Mouse (Mus musculus) lung, postnatal 0 days (tissue): Measurements from ENCODE around the gene Lars2. TPM values are rescaled to one million over a fixed set of nuclear protein-coding genes. Genes with fewer than 3 reads are reported as not detected.
A peak's percentile ranks its signal among the peaks of the same experiment; 100 is the strongest.

Source experiments
- ATAC-seq: fragments of 200-750 bp; cut with Nextera tagmentation; 2 replicates; pipeline ENCODE4 v1.8.0; 2017; ENCODE audit warnings: moderate library complexity
- DNase-seq: peaks from one replicate; pipeline ENCODE4 v3.0.0-alpha.2; 2016; ENCODE audit warnings: low spot score
- H3K27ac ChIP-seq: fragments of 300-500 bp; sonication (generic); 2 replicates; pipeline ENCODE4 v1.5.1; 2014; ENCODE audit warnings: antibody characterized with exemption, mild to moderate bottlenecking, low read length, mixed read lengths
- H3K27me3 ChIP-seq: fragments of 300-500 bp; sonication (generic); replicated peaks from 2 replicates; pipeline ENCODE4 v1.6.1; 2014; ENCODE audit warnings: low read length, mixed read lengths; ENCODE audit not compliant: insufficient read depth
- H3K36me3 ChIP-seq: fragments of 300-500 bp; sonication (generic); 2 replicates; pipeline ENCODE4 v1.6.1; 2014; ENCODE audit warnings: low read length, mixed read lengths; ENCODE audit not compliant: insufficient read depth
- H3K4me1 ChIP-seq: fragments of 300-500 bp; sonication (generic); 2 replicates; pipeline ENCODE4 v1.6.1; 2014; ENCODE audit warnings: antibody characterized with exemption, low read depth, low read length, mixed read lengths; ENCODE audit not compliant: insufficient read depth
- H3K4me2 ChIP-seq: fragments of 300-500 bp; sonication (generic); replicated peaks from 2 replicates; pipeline ENCODE4 v1.6.1; 2014; ENCODE audit warnings: low read depth, mild to moderate bottlenecking, low read length, moderate library complexity, mixed read lengths
- H3K4me3 ChIP-seq: fragments of 300-500 bp; sonication (generic); 2 replicates; pipeline ENCODE4 v1.5.1; 2014; ENCODE audit warnings: low read depth, low read length
- H3K9ac ChIP-seq: fragments of 300-500 bp; sonication (generic); replicated peaks from 2 replicates; pipeline ENCODE4 v1.6.1; 2014; ENCODE audit warnings: low read depth, mild to moderate bottlenecking
- H3K9me3 ChIP-seq: fragments of 300-500 bp; sonication (generic); 2 replicates; pipeline ENCODE4 v1.6.1; 2016; ENCODE audit warnings: low read length, mixed read lengths
- CTCF ChIP-seq: IDR thresholded peaks from 2 replicates; pipeline ENCODE4 v1.5.1; 2016; ENCODE audit warnings: antibody characterized with exemption, mild to moderate bottlenecking
- EP300 ChIP-seq: IDR thresholded peaks from 2 replicates; pipeline ENCODE4 v1.6.1; 2016; ENCODE audit warnings: antibody characterized with exemption, mild to moderate bottlenecking, control low read depth
- WGBS: fragments of 180-500 bp; shearing (Covaris S2); extraction: QIAGEN DNeasy Blood & Tissue Kit; methylation state at CpG from one replicate; pipeline ENCODE4 v1.1.7; 2014; 5-methylcytosine and 5-hydroxymethylcytosine counted together
- polyA plus RNA-seq: library from polyadenylated mRNA; unstranded; fragments of >200 nt; fragmentation: Nextera tagmentation; extraction: Ambion mirVana; gene quantifications from 2 replicates; pipeline ENCODE4 v1.2.1, GENCODE M21; 2015

The Lars2 gene
- polyA plus RNA-seq, 1 experiment from 2014 or later: 1,202 TPM

GRCm38 (mm10) chr9:123365353-123365752 lies 1.4 kb upstream of the Lars2 start:
- no peak for ATAC-seq
- Histone ChIP-seq H3K4me1 (peaks cover 3% of the 10 kb centered on the region; the same call in 1 of the 2 replicates), H3K4me2 (no peak overlapping the region), H3K9ac (no peak overlapping the region), H3K36me3 (no peaks in the 10 kb centered on the region), H3K27ac (no peak overlapping the region), H3K9me3 (no peaks in the 10 kb centered on the region), H3K27me3 (no peaks in the 10 kb centered on the region), H3K4me3 (no peak overlapping the region)
- 76% methylated on average over 1 of the region's 1 CpGs for WGBS
- no peak for DNase-seq
- TF ChIP-seq EP300: no peak
- TF ChIP-seq CTCF: no peak

GRCm38 (mm10) chr9:123365942-123366707 lies 602 bp upstream of the Lars2 start:
- H3K9me3 ChIP-seq: no peaks in the 10 kb centered on the region
- ATAC-seq: peak; percentile 42
- 34% methylated on average over 9 of the region's 9 CpGs for WGBS
- no peak overlapping the region for H3K9ac ChIP-seq
- H3K36me3 ChIP-seq: no peaks in the 10 kb centered on the region
- H3K27ac ChIP-seq: no peak overlapping the region; the same call in 1 of the 2 replicates
- TF ChIP-seq CTCF: no peak; the same call in 1 of the 2 replicates
- TF ChIP-seq EP300: peak; percentile 24; the same call in 1 of the 2 replicates
- H3K4me3 ChIP-seq: peak overlapping the region; percentile 60
- peak; percentile 44 for DNase-seq
- H3K4me2 ChIP-seq: peak overlapping the region; percentile 64
- peaks cover 3% of the 10 kb centered on the region; the same call in 1 of the 2 replicates for H3K4me1 ChIP-seq
- H3K27me3 ChIP-seq: no peaks in the 10 kb centered on the region

GRCm38 (mm10) chr9:123367636-123368035 lies 909 bp downstream of the Lars2 start:
- Histone ChIP-seq H3K27ac (no peak overlapping the region), H3K36me3 (no peaks in the 10 kb centered on the region), H3K4me1 (peaks cover 3% of the 10 kb centered on the region; the same call in 1 of the 2 replicates), H3K9me3 (no peaks in the 10 kb centered on the region), H3K9ac (no peak overlapping the region), H3K4me2 (peak overlapping the region; percentile 64), H3K27me3 (no peaks in the 10 kb centered on the region), H3K4me3 (peak overlapping the region; percentile 60; the same call in 1 of the 2 replicates)
- DNase-seq (peak; percentile 29), ATAC-seq (no peak)
- TF ChIP-seq CTCF (no peak), EP300 (no peak)

GRCm38 (mm10) chr9:123382399-123382798 lies 15.7 kb downstream of the Lars2 start:
- 66% methylated on average over 5 of the region's 5 CpGs for WGBS
- no peak overlapping the region for H3K4me2 ChIP-seq
- DNase-seq (no peak), ATAC-seq (no peak)
- H3K4me3 ChIP-seq: no peak overlapping the region
- H3K9ac ChIP-seq: no peak overlapping the region
- no peaks in the 10 kb centered on the region for H3K4me1 ChIP-seq
- no peak overlapping the region for H3K27ac ChIP-seq
- TF ChIP-seq CTCF (no peak), EP300 (no peak)
- no peaks in the 10 kb centered on the region for H3K27me3 ChIP-seq
- peaks cover 7% of the 10 kb centered on the region; the same call in 1 of the 2 replicates for H3K36me3 ChIP-seq
- H3K9me3 ChIP-seq: no peaks in the 10 kb centered on the region

- WGBS: 78% methylated on average over 3 of the region's 3 CpGs
- no peak for TF ChIP-seq EP300
- no peak for TF ChIP-seq CTCF
Measured at GRCm38 (mm10) chr9:123384696-123385095, 18.0 kb downstream of the Lars2 start.

GRCm38 (mm10) chr9:123385352-123386198 lies 18.8 kb downstream of the Lars2 start:
- DNase-seq: no peak
- Histone ChIP-seq H3K4me1 (no peaks in the 10 kb centered on the region), H3K27me3 (no peaks in the 10 kb centered on the region), H3K4me3 (no peak overlapping the region), H3K9ac (no peak overlapping the region), H3K36me3 (no peaks in the 10 kb centered on the region; the same call in 1 of the 2 replicates), H3K27ac (no peak overlapping the region), H3K4me2 (no peak overlapping the region), H3K9me3 (no peaks in the 10 kb centered on the region)
- WGBS: 86% methylated on average over 5 of the region's 5 CpGs
- no peak for ATAC-seq
- no peak for TF ChIP-seq EP300
- no peak for TF ChIP-seq CTCF

More at GRCm38 (mm10) chr9:123384696-123385095, 18.0 kb downstream of the Lars2 start:
- Histone ChIP-seq H3K36me3 (no peaks in the 10 kb centered on the region; the same call in 1 of the 2 replicates), H3K4me3 (no peak overlapping the region), H3K4me2 (no peak overlapping the region), H3K27me3 (no peaks in the 10 kb centered on the region), H3K27ac (no peak overlapping the region), H3K9ac (no peak overlapping the region), H3K4me1 (no peaks in the 10 kb centered on the region), H3K9me3 (no peaks in the 10 kb centered on the region)
- DNase-seq (no peak), ATAC-seq (no peak)
